Mouse (Mus musculus) spleen, adult 12 weeks (tissue): ENCODE measurements around the gene Tspan14.

Experiments
- DNase-seq: peaks from one replicate; pipeline ENCODE4 v3.0.0; 2022; ENCODE audit warnings: low spot score

Gene Tspan14

DNA sequence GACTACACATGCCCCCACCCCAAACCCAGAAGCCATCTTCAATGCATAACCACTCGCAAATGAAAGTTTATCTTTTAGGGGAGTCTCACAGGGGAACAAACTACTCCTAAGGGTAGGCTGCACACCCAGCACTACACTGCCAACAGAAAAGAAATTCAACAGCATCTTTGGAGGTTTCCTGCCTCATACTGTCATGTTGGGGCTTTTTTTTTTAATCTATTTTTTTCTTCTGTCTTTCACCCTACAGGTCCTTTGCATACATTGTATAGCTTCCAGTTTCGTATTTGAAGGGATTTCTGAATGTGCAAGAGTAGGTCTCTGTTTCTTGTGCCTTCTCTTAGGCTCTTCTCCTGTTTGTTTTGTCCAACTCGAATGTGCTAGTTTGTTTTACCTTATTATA is 14.3 kb downstream of the Tspan14 start:
- no peak for DNase-seq

DNA sequence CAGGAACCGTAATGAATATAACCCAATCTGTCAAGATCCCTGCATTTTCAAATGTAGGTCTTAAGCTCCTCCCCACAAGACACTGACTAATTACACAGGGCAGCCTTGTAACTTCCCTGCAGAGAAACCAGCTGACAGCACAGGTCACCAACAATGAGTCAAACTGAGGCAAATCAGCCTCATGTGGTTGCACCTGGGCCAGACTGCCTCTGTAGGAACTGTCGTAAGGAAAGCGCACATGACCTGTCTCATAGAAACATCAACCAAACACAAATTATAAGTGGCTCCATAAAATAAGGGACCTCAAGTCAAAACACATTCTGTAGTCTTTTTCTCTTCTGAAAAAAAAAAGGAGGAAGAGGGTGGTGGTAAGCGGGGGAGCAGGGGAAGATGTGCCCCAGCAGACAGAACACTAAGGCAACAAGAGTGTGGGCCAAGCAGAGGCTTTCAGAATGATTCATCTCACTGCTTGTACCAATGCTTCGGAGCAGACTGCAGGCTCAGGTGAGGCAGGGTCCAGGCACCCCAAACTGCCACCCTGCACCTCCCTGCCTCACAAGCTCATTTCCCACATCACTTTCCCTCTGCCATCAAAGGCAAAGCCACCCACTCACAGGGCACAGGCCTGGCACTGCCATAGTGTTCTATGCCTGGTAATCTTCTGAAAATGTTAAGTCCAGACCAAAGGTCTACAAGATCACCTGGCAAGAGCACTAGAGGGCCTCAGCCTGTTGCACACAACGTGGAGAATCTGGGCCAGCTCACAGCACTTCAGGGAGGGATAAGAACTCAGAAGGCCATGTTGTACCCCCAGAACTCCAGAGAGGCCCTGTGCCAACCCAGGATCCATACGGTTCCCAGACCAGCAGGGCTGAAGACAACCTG is 16.6 kb downstream of the Tspan14 start:
- no peak for DNase-seq

DNA sequence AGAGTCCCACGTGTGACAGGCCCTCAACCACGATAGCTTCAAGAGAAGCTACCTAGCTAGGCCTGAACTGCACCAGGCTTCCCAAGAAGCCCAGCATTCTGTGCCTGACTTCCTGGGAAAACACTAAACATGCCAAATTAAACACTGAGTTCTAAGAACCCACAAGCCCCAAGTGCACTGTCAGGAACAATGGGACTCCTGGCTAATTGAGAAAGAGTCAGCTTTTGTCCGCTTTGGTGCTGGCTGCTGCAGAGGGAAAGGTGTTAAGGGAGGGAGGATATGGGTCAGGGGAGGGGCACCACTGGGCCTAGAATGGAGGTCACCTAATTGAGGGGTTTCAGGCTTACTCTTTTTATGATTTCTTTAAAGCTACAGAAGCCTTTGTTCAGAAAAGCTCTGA is 17.6 kb downstream of the Tspan14 start:
- DNase-seq, result no peak

DNA sequence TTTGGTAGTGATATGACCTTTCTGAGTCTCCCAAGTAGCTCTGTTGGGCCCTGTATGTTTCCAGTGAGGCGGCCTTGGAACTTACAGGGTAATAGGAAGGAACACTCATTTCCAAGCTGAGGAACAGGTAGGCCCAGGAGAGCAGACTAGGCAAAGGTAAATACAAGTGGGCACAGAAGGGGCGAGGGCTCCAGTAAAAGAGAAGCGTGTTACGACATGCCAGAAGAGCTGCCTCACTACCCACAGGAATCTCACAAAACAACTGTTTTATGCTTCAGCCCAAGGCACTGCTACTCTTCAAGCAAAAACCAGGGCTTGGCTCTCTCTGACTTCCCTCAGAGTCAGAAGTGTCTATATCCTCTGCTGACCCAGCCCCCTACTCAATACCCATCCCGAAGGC is 18.1 kb downstream of the Tspan14 start:
- DNase-seq, result no peak

DNA sequence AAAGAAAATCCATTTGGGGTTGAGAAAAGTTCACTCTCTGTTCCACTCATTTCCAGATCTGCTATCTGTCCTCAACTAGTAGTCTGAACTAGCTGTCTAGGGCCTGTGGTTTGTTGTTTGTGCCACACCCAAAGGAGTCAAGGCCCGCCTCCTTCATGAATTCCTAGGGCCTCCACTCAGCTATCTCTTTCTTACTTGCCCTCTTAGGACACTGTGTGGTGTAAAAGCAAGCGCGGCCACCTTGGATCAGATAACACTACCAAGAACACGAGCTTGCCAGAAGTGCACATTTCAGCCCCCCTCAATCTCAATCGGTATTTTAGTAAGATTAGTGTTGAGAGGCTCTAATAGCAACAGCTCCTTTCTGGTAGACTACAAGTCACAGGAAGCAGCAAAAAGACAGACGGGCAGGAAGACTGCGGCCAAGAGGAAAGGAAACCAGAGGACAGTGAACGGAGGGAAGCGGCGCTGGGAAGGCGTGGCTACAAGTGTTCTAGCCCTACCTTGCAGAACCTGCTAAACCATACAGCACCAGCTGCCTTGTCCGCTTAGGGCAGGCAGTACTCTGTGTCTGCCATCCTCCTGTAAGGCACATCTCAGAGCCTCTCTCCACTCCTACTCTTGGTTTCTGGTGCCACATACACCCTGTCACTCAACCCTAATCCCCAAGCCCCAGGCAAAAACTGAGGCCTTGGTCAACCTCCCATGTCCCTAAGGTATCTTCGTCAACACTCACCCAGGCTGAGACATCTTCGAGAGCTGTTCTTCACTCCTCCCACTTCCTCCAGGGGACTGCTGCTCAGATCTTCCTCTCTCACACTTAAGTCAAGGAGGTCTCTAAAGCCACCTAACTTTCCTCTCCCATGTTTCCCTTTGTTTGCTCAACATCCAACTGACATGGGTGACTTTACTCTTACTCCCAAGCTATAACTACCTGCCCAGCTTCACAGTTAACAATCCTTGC is 18.9 kb downstream of the Tspan14 start:
- no peak for DNase-seq

DNA sequence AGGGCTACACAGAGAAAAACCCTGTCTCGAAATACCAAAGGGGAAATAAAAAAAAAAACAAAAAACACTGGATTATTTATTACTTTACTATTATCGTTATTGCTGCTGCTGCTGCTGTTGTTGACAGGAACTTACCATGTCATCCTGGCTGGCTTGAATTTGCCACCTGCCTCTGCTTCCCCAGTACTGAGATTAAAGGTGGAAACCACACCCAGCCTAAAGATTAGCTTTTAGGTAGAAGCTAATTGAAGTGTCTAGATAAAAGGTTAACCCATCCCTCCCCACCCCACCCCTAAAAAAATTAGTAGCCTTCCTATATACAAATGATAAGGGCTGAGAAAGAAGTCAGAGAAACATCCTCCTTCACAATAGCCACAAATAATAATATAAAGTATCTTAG is 22.8 kb downstream of the Tspan14 start:
- no peak for DNase-seq

DNA sequence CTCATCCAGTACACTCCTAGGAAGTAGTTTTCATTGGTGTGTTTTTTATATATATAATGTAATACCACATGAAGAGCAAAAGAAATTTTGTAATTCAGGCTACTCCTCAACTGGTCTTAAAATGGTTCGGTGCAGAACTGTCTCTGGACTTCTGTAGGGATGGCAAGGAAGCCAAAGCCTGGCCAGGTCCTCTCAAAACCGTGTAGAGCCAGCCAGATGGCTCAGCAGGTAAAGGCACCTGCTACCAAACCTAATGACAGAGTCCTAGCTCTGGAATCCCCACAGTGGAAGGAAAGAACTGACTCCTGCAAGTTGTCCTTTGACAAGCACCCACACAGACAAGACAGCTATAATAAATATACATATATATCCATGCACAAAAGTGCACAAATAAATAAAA is 24.2 kb downstream of the Tspan14 start:
- DNase-seq, result no peak

DNA sequence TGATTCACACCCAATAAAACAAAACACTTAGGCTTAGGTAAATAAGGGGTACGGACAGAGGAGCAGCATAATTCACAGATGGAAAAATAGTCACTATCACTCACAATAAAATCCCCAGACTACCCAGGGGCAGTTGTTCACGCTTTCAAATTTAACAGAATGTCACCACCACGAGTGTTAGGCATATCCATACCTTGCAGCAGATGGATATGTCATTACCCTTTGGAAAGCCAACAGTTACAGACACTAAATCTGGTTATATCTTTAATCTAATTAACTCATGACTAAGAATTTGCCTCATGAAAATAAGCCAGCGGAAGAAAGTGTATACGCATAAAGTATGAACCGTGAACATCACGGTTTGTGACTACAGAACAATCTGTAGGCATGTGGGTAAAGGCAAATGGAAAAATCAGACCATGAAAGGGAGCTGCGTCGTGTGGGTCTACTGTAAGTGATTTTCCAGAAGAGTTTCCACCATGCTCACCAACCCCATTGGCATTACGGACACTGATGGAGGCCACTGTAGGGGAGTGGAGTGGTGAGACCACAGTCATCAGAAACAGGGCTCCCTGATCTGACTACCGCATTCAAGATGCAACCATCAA is 28.1 kb downstream of the Tspan14 start:
- DNase-seq, result no peak

DNA sequence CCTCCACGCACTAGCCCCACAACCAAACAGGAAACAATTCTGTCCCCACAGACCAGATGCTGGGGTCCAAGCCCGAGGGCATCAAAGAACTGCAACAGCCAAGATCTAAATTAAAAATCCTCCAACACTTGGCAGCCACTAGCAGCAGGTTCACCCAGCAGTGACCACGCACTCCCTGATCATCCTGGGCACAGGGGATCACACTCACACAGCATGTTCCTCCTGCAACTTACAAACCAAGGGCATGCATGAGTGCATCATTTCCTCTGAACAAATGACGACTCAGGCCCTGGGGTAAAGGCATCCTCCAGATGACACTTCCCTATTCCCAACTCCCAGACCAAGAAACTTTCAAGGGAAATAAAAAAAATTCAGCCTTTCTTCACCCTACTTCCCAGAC is 29.6 kb downstream of the Tspan14 start:
- DNase-seq, result no peak

DNA sequence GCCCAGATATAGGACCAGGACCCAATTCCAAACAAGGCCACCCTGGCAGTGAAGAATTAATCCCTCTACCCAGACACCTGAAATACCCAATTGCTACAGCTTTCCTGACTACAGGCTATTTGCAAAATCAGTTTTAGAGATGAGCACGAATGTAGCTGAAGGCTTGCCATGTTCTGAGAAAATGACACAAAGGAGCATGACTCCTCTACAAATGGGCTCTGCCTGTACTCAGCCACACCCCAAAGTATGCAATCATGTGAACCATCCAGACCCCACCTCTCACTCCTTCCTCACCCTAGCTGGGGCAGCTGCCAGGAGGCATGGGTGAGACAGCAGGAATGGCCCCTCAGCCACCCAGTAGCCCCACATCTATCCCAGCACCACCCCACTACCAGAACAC is 31.1 kb downstream of the Tspan14 start:
- DNase-seq, result no peak

DNA sequence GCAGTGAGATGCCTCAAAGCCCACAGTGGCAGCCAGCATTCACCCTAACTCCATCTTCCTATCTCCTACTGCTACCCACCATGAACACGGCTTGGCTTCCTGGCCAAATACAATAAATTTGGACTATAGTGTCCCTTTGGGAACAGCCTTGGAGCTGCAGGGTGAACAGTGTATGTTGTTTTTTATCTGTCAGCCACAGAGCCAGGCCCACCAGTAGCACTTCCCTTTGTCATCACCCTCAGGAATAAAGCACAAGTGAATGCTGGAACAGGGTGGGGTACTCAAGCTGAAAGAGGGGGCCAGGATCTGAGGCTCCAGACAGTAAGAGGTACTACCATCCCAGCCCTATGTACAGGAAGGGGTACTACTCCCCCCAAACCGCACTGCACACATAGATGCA is 31.6 kb downstream of the Tspan14 start:
- DNase-seq, result no peak

DNA sequence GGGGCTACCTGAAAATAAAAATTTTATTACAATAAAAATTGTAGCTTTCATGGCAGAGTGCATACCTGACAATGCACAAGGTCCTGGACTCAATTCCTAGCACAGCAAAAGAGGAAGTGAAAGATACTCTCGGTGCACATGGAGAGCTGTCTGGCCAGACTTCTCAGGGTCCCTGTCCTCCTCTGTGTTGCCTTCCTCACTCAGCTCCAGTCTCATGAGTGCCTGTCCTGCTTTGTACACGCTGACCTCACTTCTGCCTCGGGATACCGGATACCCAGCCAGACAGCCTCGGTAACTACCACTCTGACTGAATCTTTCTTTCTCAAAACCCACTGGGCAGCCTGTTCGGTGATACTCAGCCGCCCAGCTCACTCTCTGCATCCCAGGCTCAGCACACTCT is 33.3 kb downstream of the Tspan14 start:
- DNase-seq, result no peak

DNA sequence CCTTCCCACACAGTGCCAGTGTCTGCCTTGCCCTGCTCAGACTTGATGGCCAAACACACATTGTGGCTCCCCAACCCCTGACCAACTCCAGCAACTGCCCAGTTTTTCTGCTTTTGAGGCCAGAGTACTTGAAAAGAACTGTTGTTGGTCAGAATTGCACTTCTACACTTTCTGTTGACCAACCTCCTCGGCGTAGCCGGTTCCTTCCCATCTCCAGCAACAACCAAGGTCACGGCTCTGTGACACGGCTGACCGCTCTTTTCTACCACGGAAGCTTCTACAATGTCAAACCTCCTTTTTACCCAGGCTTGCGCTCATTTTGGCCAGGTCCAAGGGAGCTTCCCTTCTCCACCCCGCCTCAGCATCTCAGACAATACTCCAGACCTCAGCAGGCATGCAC is 34.4 kb downstream of the Tspan14 start:
- DNase-seq, result no peak

DNA sequence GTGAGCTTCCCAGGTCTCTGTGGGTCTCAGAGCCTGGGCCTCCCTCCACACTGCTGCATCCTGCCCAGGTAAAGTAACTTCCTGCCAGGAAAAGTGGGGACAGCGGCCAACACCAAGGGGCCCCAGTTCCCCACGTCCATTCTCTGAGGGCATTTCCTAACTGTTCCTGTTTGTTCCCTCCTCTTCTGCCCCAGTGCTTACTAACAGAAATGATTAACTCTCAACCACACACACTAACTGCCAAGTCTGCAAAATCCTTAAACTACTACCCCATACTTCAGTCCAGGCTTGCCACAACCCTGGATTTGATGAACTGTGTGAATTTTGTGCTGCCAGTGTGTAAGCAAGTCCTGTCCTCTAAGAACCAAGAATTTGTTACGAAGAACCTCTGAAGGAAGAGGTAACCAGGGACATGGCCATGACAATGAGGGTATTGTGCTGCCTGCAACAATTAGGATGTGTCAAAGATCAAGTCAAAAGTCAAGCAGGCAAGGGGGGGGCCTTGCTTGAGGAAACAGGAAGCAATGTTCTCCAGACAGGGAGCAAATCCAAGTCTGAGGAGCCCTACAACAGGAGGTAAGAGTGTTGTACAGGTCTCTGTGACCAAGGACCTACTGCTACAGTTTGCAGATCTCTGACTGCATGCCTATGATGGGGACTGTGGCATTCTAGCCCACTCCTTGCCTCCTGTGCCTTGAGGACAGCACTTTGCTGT is 35.3 kb downstream of the Tspan14 start:
- DNase-seq, result no peak

DNA sequence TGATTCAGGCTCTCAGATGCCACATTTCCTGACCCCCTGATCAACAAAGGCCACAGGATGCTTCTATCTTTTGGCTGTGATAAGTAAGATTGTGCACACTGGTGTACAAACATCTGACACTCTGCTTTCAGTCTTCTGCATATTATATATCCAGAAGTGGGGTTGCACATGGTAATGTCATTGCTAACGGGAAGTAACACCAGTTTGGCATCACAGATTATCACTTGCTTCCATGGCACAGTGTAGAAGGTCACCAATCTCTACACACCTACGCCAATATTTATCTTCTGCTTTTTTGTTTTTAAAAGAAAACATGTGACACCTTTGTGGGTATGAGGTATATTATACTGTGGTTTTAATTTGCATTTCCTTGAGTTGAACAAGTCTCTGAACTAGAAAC is 36.7 kb downstream of the Tspan14 start:
- no peak for DNase-seq

DNA sequence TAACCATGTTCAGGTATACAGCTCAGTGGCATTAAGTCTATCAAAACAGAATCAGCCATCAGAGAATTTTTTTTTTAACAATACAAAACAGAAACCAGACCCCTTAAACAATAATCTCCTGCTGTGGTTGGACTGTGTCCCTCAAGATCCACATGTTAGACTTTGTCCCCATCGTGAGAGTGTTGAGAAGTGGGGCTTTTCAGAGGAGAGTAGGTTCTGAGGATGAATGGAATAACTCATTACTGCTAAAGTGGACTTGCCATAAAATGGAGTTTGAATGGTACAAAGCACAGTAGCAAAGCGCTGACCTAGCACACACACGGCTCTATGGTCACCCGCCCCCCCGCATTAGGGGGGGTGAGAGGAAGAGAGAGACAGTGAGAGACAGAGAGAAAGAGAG is 37.7 kb downstream of the Tspan14 start:
- no peak for DNase-seq

DNA sequence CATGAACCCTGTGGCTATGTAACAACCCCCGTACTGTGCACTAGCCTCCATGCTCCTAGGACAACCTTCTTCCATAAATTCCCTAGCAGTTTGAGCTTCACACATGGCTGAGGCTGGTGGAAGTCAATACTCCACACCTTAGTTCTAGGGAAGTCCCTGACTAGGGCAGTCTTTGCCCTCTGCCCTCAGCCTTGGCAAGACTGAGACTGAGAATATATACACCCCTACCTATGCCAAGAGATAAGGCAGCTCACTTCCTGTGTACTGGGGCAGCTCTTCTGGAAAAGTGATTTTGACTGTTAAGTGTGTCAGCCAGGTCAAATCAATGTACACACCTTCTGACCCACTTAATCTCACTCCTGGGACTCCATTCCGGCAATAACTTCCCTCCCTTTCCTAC is 39.6 kb downstream of the Tspan14 start:
- no peak for DNase-seq

DNA sequence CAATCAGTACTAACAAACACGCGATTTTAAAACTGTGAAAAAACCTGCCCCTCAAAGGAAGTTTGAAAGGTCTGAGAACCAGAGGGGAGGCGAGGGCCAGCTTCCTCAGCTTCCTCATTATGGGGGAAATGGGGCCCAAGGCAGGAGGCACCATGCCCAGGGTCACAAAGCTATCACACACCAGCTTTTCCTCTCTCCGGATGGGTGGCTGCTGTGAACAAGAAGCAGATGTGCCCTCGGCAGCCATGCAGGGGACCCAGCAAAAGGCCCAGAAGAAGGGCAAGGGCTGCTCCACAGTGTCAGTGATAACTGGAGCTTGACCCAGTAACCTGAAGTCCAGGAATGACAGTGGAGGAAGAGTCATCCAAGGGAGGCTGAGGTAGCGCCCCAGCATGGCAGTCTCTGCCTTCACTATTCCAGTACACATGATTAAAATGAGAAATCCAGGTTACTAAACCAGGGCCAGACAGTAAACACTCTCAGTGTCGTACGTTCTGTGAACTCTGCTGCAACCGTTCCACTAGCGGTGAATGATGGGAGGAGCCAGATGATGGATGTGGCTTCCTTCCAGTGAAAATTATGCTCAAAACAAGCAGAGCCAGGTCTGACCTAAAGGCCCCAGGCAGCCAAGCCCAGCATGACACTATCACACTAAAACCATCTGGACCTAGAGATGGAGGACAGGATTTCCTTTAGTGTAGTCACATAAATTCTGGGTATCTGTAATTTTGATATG is 42.1 kb downstream of the Tspan14 start:
- DNase-seq, result no peak

DNA sequence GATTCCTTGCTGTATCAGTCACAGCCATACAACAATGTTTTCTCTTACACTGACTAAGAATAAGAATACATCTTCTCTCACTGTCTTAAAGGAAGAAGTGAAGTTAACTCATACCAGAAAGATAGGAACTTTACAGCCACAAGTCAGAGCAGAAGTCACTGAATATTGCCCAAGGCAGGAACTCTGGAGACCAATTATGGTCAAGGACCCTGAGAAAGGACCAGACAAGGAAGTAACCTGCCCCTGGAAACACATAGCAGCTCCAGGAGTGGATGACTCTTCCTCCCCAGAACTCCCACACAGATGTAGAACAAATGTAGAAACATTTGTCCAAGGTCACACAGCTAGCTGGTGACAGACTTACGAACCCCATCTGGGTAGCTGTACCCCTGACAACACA is 45.4 kb downstream of the Tspan14 start:
- DNase-seq, result no peak

DNA sequence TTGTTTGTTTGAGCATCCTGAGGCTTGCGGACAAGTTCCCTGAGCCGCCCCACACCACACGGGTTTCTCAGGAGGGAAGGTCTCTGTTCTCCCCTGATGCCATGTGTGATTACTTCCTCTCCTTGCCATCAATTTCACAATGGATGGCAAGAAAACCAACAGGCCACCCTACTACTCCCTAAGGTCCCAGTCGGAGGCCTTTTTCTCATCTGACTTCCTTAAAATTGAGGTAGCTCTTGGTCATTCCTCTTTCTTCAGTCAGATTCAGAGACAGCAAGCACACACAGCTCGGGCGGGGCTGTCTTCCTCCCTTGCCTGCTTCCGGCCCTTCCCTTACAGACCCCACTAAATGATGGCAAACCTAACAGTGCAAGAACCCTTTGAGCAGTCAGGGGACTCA is 47.1 kb downstream of the Tspan14 start:
- no peak for DNase-seq

DNA sequence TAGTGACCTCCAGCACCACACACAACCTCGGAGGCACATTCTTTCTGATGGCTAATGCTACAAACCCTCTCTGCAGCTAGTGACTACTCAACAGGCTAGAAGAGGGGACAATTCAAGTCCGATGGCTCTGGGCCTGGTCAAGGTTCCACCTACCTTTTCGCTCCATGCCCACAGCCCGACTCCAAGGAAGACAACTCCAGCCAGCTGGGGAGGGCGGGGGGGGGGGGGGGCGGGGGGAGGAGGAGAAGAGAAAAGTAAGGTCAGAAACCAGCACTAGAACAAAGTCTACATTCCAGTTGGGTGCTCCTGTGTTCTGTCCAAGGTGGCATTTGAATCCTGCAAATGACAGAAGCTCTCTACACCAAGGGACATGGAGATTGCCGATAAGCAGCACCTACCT is 48.1 kb downstream of the Tspan14 start:
- DNase-seq, result no peak
